Mouse (Mus musculus) testis, postnatal 14 days (tissue): ENCODE measurements around the gene Lrmp.

Source experiments
- DNase-seq: peaks from one replicate; pipeline ENCODE4 v3.0.0; 2021; ENCODE audit warnings: low spot score

Gene Lrmp

GRCm38 (mm10) chr6:145139776-145140475 is 24.5 kb downstream of the Lrmp start:
- DNase-seq: no peak

GRCm38 (mm10) chr6:145140706-145141105 is 25.3 kb downstream of the Lrmp start:
- DNase-seq: no peak

GRCm38 (mm10) chr6:145141827-145142226 is 26.4 kb downstream of the Lrmp start:
- no peak for DNase-seq

- DNase-seq: no peak
Measured at GRCm38 (mm10) chr6:145145173-145145572, 29.7 kb downstream of the Lrmp start.

GRCm38 (mm10) chr6:145147716-145148115 is 32.3 kb downstream of the Lrmp start:
- DNase-seq: no peak

GRCm38 (mm10) chr6:145149054-145149453 is 33.6 kb downstream of the Lrmp start:
- no peak for DNase-seq

- no peak for DNase-seq
Measured at GRCm38 (mm10) chr6:145158619-145159018, 43.2 kb downstream of the Lrmp start.

- DNase-seq: no peak
Measured at GRCm38 (mm10) chr6:145160581-145160980, 45.1 kb downstream of the Lrmp start.

- no peak for DNase-seq
Measured at GRCm38 (mm10) chr6:145171892-145172606, 56.6 kb downstream of the Lrmp start.

GRCm38 (mm10) chr6:145173781-145174191 is 58.3 kb downstream of the Lrmp start:
- DNase-seq: peak; percentile 67

GRCm38 (mm10) chr6:145175571-145175981 is 60.1 kb downstream of the Lrmp start:
- DNase-seq: no peak

- no peak for DNase-seq
Measured at GRCm38 (mm10) chr6:145176474-145176873, 61.0 kb downstream of the Lrmp start.

- no peak for DNase-seq
Measured at GRCm38 (mm10) chr6:145179665-145180064, 64.2 kb downstream of the Lrmp start.

- DNase-seq: peak; percentile 73
Measured at GRCm38 (mm10) chr6:145182044-145182443, 66.6 kb downstream of the Lrmp start.

- DNase-seq: no peak
Measured at GRCm38 (mm10) chr6:145186096-145186495, 70.6 kb downstream of the Lrmp start.

GRCm38 (mm10) chr6:145187093-145188088 is 71.9 kb downstream of the Lrmp start:
- DNase-seq: no peak

- no peak for DNase-seq
Measured at GRCm38 (mm10) chr6:145193038-145193437, 77.6 kb downstream of the Lrmp start.

- no peak for DNase-seq
Measured at GRCm38 (mm10) chr6:145193446-145193845, 78.0 kb downstream of the Lrmp start.

GRCm38 (mm10) chr6:145197949-145198686 is 82.7 kb downstream of the Lrmp start:
- no peak for DNase-seq

GRCm38 (mm10) chr6:145202432-145203125 is 87.1 kb downstream of the Lrmp start:
- DNase-seq: no peak

- no peak for DNase-seq
Measured at GRCm38 (mm10) chr6:145204440-145204839, 89.0 kb downstream of the Lrmp start.
